Mouse (Mus musculus) small intestine, adult 2 months (tissue): ENCODE results near the gene Slc6a5. TPM values are rescaled to one million over a fixed set of nuclear protein-coding genes. Genes with fewer than 3 reads are reported as not detected.

Source experiments
- H3K27ac ChIP-seq: fragments of 200-500 bp; 2 replicates; pipeline ENCODE4 v1.5.1; 2012; ENCODE audit warnings: low read depth, low read length, control low read depth, inconsistent platforms; ENCODE audit not compliant: insufficient read depth
- H3K27me3 ChIP-seq: fragments of 200-500 bp; 2 replicates; pipeline ENCODE4 v1.6.1; 2012; ENCODE audit warnings: mild to moderate bottlenecking, moderate library complexity, low read length, inconsistent platforms; ENCODE audit not compliant: control insufficient read depth, insufficient read depth
- H3K36me3 ChIP-seq: fragments of 200-500 bp; 2 replicates; pipeline ENCODE4 v1.6.1; 2012; ENCODE audit warnings: mild to moderate bottlenecking, low read length, control low read depth, inconsistent platforms; ENCODE audit not compliant: control insufficient read depth, insufficient read depth
- H3K4me1 ChIP-seq: fragments of 200-500 bp; 2 replicates; pipeline ENCODE4 v1.6.1; 2012; ENCODE audit warnings: low read length, inconsistent platforms, mixed read lengths; ENCODE audit not compliant: control insufficient read depth, insufficient read depth, insufficient read length
- H3K4me3 ChIP-seq: fragments of 200-500 bp; 2 replicates; pipeline ENCODE4 v1.5.1; 2012; ENCODE audit warnings: low read depth, mild to moderate bottlenecking, control low read depth, inconsistent platforms, low read length, moderate library complexity
- CTCF ChIP-seq: fragments of 200-500 bp; IDR thresholded peaks from 2 replicates; pipeline ENCODE4 v1.5.1; 2012; ENCODE audit warnings: low read depth, mild to moderate bottlenecking, control low read depth, inconsistent platforms, low read length, moderate library complexity, mixed read lengths; ENCODE audit not compliant: insufficient replicate concordance, insufficient read length; ENCODE audit errors: extremely low read depth
- POLR2A ChIP-seq: fragments of 200-500 bp; IDR thresholded peaks from 2 replicates; pipeline ENCODE4 v1.6.1; 2012; ENCODE audit warnings: low read depth, mild to moderate bottlenecking, control low read depth, inconsistent platforms, low read length, moderate library complexity
- WGBS: fragments of 180-500 bp; shearing (Covaris S2); methylation state at CpG from one replicate; pipeline ENCODE4 v1.1.7; 2018; 5-methylcytosine and 5-hydroxymethylcytosine counted together
- polyA plus RNA-seq: library from polyadenylated mRNA; depleted of rRNA; stranded (reverse); fragments of >200 nt; gene quantifications from 2 replicates; pipeline ENCODE4 v1.2.3, GENCODE M21; 2012; rRNA removed

The Slc6a5 gene
- not detected in 2 replicates for polyA plus RNA-seq

- 6% methylated on average over 15 of the region's 15 CpGs for WGBS
- Histone ChIP-seq H3K27me3 (peaks cover 67% of the 10 kb centered on the region), H3K4me3 (no peak within 1 kb of the TSS; the same call in 1 of the 2 replicates), H3K36me3 (no peaks in the 10 kb centered on the region), H3K4me1 (peaks cover 4% of the 10 kb centered on the region; the same call in 1 of the 2 replicates), H3K27ac (no peak within 1 kb of the TSS)
- no peak for TF ChIP-seq CTCF
- no peak for TF ChIP-seq POLR2A
Measured at GRCm38 (mm10) chr7:49909850-49910249, at the start of gene Slc6a5. Gene Slc6a5 (plus strand): TSS chr7:49910146.

GRCm38 (mm10) chr7:49861196-49861595 is 48.8 kb upstream of the Slc6a5 start:
- H3K4me3 ChIP-seq, result no peak overlapping the region
- H3K27ac ChIP-seq, result no peak overlapping the region
- no peaks in the 10 kb centered on the region for H3K4me1 ChIP-seq
- no peaks in the 10 kb centered on the region for H3K27me3 ChIP-seq
- H3K36me3 ChIP-seq, result peaks cover 20% of the 10 kb centered on the region
- TF ChIP-seq POLR2A (no peak), CTCF (no peak)
- WGBS, result 93% methylated on average over 2 of the region's 2 CpGs

- Histone ChIP-seq H3K4me1 (no peaks in the 10 kb centered on the region), H3K27me3 (no peaks in the 10 kb centered on the region), H3K4me3 (no peak overlapping the region), H3K27ac (no peak overlapping the region), H3K36me3 (peaks cover 12% of the 10 kb centered on the region)
- TF ChIP-seq CTCF (no peak), POLR2A (no peak)
- WGBS, result 72% methylated on average over 3 of the region's 3 CpGs
Measured at GRCm38 (mm10) chr7:49863753-49864152, 46.2 kb upstream of the Slc6a5 start.

GRCm38 (mm10) chr7:49869656-49870055 is 40.3 kb upstream of the Slc6a5 start:
- Histone ChIP-seq H3K4me1 (no peaks in the 10 kb centered on the region), H3K4me3 (no peak overlapping the region), H3K36me3 (no peaks in the 10 kb centered on the region), H3K27me3 (no peaks in the 10 kb centered on the region), H3K27ac (no peak overlapping the region)
- TF ChIP-seq POLR2A (no peak), CTCF (no peak)
- 67% methylated on average over 5 of the region's 5 CpGs for WGBS

GRCm38 (mm10) chr7:49870276-49870675 is 39.7 kb upstream of the Slc6a5 start:
- 66% methylated on average over 3 of the region's 3 CpGs for WGBS
- TF ChIP-seq CTCF (no peak), POLR2A (no peak)
- Histone ChIP-seq H3K36me3 (no peaks in the 10 kb centered on the region), H3K4me3 (no peak overlapping the region), H3K4me1 (no peaks in the 10 kb centered on the region), H3K27ac (no peak overlapping the region), H3K27me3 (no peaks in the 10 kb centered on the region)

- Histone ChIP-seq H3K4me1 (no peaks in the 10 kb centered on the region), H3K27me3 (0 out of 2 replicates have a peak, but pooled peaks cover 3% of the 10 kb centered on the region), H3K36me3 (no peaks in the 10 kb centered on the region), H3K4me3 (no peak overlapping the region), H3K27ac (no peak overlapping the region)
- TF ChIP-seq POLR2A (no peak), CTCF (no peak)
- WGBS, result 66% methylated on average over 5 of the region's 5 CpGs
Measured at GRCm38 (mm10) chr7:49877307-49877706, 32.6 kb upstream of the Slc6a5 start.

- H3K36me3 ChIP-seq, result no peaks in the 10 kb centered on the region
- TF ChIP-seq POLR2A (no peak), CTCF (no peak)
- no peaks in the 10 kb centered on the region; the same call in 1 of the 2 replicates for H3K4me1 ChIP-seq
- peaks cover 5% of the 10 kb centered on the region; the same call in 1 of the 2 replicates for H3K27me3 ChIP-seq
- no peak overlapping the region for H3K4me3 ChIP-seq
- 90% methylated on average over 13 of the region's 13 CpGs for WGBS
- no peak overlapping the region for H3K27ac ChIP-seq
Measured at GRCm38 (mm10) chr7:49879051-49879450, 30.9 kb upstream of the Slc6a5 start.
